Mouse (Mus musculus) left cerebral cortex, postnatal 10 days (tissue): ENCODE measurements around the gene Mxra8. TPM values are rescaled to one million over a fixed set of nuclear protein-coding genes. Genes with fewer than 3 reads are reported as not detected.
A peak's percentile ranks its signal among the peaks of the same experiment; 100 is the strongest.

ENCODE experiments used
- DNase-seq, 2 experiments: peaks; one replicate each; pipeline ENCODE4 v3.0.0; 2021 to 2022; ENCODE audit warnings: low spot score in 2 of 2, mixed read lengths in 1 of 2; ENCODE audit errors: extremely low spot score in 1 of 2
- intact Hi-C: fragments of 180-260 bp; cut with DNase I; formaldehyde crosslinking; loops from one replicate; pipeline ENCODE4 v1.15.1; 2025
- total RNA-seq, 2 experiments: library from RNA; stranded (reverse); gene quantifications; 2 replicates each; pipeline ENCODE4 v1.2.3; 2021

Mxra8 gene
- total RNA-seq, 2 experiments from 2014 or later, result 10.6 to 14.1 TPM

DNA sequence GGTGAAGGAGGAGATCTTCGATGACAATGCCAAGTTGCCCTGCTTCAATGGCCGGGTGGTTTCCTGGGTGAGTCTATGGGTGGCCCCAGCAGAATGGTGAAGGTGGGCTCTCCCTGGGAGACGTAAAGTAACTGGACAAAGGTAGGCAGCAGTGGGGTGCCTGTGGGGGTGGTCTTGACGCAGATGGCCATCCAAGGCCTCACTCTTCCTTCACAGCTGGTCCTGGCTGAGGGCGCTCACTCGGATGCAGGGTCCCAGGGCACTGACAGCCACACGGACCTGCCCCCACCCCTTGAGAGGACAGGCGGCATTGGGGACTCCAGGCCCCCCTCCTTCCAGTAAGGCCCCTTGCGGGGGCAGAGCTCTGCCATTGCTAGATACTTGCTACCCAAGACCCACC is 13.9 kb downstream of the Mxra8 start:
- intact Hi-C loops, result no loop called here

GRCm38 (mm10) chr4:155854991-155855390 is 15.5 kb downstream of the Mxra8 start:
- DNase-seq, result no peak
- intact Hi-C loops, result no loop called here

More for the DNA sequence above, 13.9 kb downstream of the Mxra8 start:
- DNase-seq, result no peak

DNA sequence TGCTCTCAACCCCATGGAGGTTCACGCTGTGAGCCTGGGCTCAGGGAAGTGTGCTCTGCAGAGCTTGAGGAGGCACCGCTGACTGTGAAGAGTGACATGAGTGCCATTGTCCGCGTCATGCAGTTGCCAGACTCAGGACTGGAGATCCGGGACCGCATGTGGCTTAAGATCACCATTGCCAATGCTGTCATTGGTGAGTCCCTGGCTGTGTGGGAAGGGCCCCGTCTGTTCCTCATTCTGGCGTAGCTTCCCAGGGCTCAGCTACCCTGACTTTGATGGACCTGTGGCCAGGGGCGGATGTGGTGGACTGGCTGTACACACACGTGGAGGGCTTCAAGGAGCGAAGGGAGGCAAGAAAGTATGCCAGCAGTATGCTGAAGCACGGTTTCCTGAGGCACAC is 16.6 kb downstream of the Mxra8 start:
- no peak for DNase-seq
- intact Hi-C loops, result no loop called here

DNA sequence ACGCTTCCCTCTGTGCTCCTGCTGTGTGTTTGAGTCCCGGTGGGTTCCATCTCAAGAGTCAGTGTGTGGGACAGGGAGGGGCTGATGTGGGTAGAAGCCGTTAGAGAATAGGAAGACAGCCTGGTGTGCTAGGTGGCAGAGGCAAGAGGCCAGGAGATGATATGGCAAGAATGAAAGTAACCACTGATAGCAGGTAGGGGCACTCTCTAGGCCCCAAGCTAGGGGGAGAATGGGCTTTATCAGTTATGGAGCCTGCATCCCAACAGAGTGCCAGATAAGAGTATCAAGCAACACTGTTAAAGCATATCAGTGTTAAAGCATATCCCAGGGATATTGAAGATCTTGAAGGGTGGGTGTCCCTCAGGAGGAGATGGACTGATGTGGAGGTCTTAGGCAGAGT is 17.4 kb downstream of the Mxra8 start:
- DNase-seq, result no peak
- intact Hi-C loops, result no loop called here

GRCm38 (mm10) chr4:155859318-155859717 is 19.8 kb downstream of the Mxra8 start:
- intact Hi-C loops, result no loop called here

GRCm38 (mm10) chr4:155861787-155862186 is 22.3 kb downstream of the Mxra8 start:
- intact Hi-C loops, result no loop called here
- no peak for DNase-seq

More at GRCm38 (mm10) chr4:155859318-155859717, 19.8 kb downstream of the Mxra8 start:
- peak in 1 of 2 experiments; percentile 67 for DNase-seq

DNA sequence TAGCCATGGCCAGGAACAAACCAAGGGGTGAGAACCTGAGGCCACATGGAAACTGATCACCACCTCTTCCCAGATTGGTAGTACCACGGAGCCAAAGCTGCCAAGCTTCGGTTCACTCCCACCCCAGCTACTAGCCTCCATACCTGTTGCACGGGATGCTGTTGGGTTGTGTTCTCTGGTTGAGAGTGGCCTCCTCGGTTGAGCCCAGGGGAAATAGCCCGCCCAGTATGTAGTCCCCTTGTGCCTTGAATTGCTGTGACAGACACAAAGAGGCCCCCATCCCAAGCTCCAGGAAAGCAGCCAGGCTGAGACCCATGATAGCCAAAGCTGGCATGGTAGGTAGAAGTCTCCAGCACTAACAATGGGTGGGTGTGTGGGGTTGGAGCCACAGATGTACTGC is 23.5 kb downstream of the Mxra8 start, which contains the start of gene Tas1r3:
Tas1r3 (minus strand) TSS at position 362 of the 400 bp plus-strand sequence.
- DNase-seq, result no peak
- intact Hi-C loops, result no loop called here

DNA sequence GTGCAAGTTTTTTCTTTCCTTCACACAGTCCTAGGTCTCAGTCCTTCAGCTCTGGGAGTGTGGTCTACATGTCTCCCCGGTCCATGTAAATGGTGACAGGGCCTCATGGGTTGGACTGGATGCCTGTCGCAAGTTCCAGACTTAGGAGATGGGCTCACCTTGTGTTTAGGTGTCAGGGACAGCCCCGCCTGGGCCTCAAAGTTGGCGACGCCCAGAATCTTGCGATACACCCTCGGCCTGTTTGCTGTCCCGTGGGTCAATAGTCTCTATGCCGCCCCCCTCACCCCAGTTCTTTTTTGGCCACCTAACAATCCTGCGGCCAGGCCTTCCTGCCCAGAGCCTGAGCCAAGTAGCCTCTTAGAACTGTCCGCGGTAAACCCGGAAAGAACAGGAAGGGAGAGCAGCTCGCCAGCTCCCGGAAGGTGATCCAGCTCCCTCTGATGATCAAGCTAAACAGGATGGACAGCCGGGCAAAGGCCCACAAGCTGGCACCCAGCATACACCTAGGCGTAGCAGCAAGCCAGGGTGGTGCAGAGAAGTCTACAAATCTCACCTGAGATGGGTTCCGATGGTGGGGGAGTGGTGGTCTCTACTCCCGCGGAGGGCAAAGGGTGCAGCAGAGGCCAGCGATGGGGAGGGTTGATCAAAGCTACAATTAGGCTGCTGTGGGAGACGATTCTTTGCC is 29.3 kb downstream of the Mxra8 start:
- intact Hi-C loops, result no loop called here
- DNase-seq, result no peak

- intact Hi-C loops, result no loop called here
- DNase-seq, result peak; percentile 95 to 98
These were observed 30.0 kb downstream of the Mxra8 start, which contains the start of the genes Cptp and Ints11 for GRCm38 (mm10) chr4:155869317-155870033. Gene Cptp, minus strand, starts transcription at chr4:155869440. Gene Ints11, plus strand, starts transcription at chr4:155869546.

GRCm38 (mm10) chr4:155871404-155871803 is 31.9 kb downstream of the Mxra8 start:
- intact Hi-C loops, result no loop called here
- DNase-seq, result no peak

DNA sequence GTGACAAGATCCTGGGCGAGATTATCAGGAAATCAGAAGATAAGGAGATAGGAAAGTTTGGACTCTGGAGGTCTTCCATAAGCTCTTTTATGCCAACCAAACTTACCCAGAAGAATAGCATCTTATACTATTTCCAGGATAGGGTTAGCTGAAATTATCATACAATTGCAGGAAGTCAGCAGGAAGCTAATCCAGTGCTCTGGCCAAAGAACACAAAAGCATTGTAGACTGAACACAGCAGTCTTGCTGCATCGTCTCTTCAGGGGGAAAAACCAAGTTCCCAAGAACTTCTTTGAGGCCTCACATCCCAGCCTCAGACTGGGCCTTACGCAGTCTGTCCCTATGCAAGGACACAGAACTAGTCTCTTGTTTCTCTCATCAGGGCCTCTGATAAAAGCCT is 44.1 kb downstream of the Mxra8 start:
- intact Hi-C loops, result no loop called here
- DNase-seq, result no peak

- intact Hi-C loops, result no loop called here
- no peak for DNase-seq
These were observed 46.9 kb downstream of the Mxra8 start for GRCm38 (mm10) chr4:155886330-155886729.

- intact Hi-C loops, result no loop called here
- no peak for DNase-seq
These were observed 48.2 kb downstream of the Mxra8 start for GRCm38 (mm10) chr4:155887674-155888073.

DNA sequence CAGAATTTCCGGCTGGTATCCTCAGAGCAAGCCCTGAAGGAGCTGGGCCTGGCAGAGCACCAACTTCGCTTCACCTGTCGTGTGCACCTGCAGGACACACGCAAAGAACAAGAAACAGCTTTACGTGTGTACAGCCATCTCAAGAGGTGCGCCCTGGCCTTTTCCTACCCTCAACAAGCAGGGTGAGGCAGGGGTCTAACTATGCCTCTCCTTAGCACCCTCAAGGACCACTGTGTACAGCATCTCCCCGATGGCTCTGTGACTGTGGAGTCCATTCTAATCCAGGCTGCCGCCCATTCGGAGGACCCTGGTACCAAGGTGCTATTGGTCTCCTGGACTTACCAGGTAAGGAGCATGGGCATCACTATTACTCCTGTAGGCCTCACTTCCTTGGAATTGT is 48.7 kb downstream of the Mxra8 start:
- DNase-seq, result no peak
- intact Hi-C loops, result no loop called here

- intact Hi-C loops, result no loop called here
These were observed 49.8 kb downstream of the Mxra8 start for GRCm38 (mm10) chr4:155889316-155889715.

DNA sequence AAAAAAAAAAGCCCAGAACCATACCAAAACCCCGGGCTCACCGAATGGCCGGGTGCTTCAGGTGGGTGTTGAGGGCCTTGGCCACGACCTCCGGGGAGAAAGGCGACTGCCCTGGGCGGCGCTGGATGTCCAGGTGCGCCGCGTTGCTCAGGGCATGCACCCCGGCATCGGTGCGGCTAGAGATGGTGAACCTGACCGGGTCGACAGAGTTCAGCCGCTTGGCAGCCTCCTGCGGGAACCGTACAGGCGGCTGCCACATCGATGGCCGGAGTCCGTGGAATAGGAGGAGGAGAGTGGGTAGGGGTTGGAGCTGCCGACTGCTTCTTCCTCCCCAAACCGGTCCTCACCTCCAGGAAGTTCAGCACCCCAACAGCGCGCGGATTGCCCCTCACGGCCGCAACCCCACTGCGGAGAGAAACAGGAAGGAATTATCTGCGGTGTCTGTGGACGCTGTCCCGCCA is 51.6 kb downstream of the Mxra8 start:
- intact Hi-C loops, result no loop called here
- DNase-seq, result peak in 1 of 2 experiments; percentile 59

More at GRCm38 (mm10) chr4:155889316-155889715, 49.8 kb downstream of the Mxra8 start:
- DNase-seq, result no peak

DNA sequence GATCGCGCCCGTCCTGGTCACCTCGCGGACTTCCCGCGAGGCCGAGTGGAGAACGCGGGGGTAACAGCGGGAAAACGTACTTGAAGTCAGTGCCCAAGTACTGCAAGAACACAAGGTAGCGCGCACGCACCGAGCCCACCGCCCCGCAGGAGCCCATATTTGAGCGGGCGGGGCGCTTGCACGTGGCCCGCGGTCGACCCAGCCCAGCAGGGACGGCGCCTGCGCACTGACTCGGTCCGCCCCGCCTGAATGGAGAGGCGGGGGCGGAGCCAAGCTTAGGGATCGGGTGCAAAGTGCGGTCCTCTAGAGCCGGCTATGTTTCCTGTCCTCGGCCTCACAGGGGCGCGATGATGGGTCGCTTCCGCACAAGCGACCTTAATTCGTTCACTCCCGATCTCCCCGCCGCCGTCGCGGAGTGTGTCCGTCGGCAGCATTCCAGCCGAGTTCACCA is 52.1 kb downstream of the Mxra8 start, which contains the start of the genes Pusl1 and Acap3:
Pusl1 (minus strand) TSS at position 231 of the 451 bp plus-strand sequence.
Acap3 (plus strand) TSS at position 272 of the 451 bp plus-strand sequence.
- intact Hi-C loops, result no loop called here
- DNase-seq, result peak; percentile 94 to 99

DNA sequence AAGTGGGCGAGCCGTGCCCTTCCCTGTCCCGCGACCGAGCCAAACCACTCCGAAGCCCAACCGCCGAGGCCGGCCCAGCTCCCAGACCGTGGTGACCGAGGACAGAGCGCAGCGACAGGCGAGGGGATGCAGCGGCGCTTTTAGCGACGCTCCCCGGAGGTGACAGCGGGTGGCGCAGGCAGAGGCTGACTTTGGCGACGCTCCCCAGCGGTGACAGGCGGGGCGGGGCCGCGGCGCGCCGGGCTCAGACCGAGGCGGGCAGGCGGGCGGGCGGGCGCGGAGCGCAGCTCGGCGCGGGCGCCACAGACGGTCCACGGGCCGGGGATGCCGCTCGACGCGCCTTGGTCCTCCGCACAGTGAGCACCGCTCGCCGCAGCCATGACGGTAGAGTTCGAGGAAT is 52.5 kb downstream of the Mxra8 start:
- intact Hi-C loops, result no loop called here
- DNase-seq, result peak; percentile 68 to 93

DNA sequence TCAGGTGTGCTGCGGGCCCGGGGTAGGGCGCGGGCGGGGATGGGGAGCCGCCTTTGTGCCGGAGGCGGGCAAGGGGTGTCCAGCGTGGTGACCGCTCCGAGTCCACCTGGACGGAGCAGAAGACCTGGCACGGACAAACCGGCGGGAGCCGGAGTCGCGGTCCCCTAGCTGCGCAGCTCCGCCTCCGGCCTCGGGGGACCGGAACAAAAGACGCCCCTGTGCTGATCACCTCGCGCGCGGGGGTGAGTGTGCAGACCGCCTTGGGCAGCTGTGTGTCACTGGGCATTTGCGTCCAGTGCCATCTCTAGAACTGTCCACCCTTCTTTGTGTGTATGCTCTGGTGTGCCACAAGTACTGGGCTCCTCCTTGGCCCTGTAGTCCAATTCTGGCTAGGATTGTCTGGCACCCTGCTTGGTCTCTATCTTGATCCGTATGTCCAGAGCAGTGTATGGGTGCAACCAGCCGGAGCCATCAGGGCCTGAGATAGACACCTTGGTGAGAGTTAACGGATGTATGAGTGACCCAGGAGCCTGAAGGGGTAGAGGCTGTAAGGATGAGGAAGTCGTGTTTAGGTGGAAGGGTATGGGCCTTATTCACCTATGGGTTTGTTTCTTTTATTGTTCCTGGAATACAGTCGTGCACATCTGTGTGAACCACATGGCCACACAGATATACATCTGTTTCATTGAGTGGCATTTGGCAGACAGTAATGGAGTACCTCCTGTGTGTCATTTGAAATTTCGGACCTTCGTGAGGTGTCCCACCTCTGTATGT is 53.1 kb downstream of the Mxra8 start:
- intact Hi-C loops, result no loop called here
- peak in 1 of 2 experiments; percentile 75 for DNase-seq
